Mouse (Mus musculus): ENCODE results near the gene Apeh. TPM values are rescaled to one million over a fixed set of nuclear protein-coding genes. Genes with fewer than 3 reads are reported as not detected.

The Apeh gene
- total and polyA plus RNA-seq, 2 experiments from 2014 or later, result 39.6 to 47.8 TPM

- WGBS, result 8% methylated on average over 22 of the region's 22 CpGs
- DNase-seq (ENCODE audit: low spot score) (peak; percentile 61), ATAC-seq (peak; percentile 16; the same call in 1 of the 2 replicates)
- Histone ChIP-seq H3K4me1 (ENCODE audit: insufficient read depth, low read length) (peaks cover 6% of the 10 kb centered on the region), H3K27me3 (ENCODE audit: insufficient read depth, low read length) (no peaks in the 10 kb centered on the region), H3K9me3 (ENCODE audit: low read length) (no peaks in the 10 kb centered on the region), H3K4me3 (ENCODE audit: low read length) (no peak overlapping the region), H3K9ac (replicated peaks; ENCODE audit: low read length) (no peak overlapping the region; the same call in 1 of the 2 replicates), H3K4me2 (ENCODE audit: low read depth, low read length) (peak overlapping the region; percentile 34), H3K36me3 (ENCODE audit: insufficient read depth, low read length) (peaks cover 24% of the 10 kb centered on the region), H3K27ac (peak overlapping the region; percentile 56; the same call in 1 of the 2 replicates)
- no peak for TF ChIP-seq CTCF (IDR thresholded peaks at IDR 0.05; ENCODE audit: low read depth)
Measured at GRCm38 (mm10) chr9:108111101-108111592, 16.7 kb upstream of the Apeh start.

DNA sequence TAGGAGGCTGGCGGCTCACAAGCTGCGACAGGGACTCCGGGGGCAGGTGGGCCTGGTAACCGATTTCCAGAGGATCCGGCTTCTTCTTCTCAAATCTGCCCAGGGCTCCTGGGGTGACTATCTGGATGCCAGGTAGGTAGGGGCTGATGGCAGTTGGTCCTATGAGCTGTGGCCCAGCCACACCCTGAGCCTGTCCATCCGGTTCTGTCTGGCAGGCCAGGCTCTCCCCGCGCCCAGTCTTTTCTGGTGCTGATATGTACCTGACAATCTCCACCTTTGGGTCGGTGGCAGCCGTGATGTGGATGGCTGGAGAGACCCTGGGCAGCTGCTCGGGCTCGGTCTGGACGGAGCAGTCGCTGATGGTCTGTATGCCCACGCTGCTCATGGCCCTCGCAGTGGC lies 15.8 kb upstream of the Apeh start:
- H3K4me3 ChIP-seq (ENCODE audit: low read length), result no peak overlapping the region
- peaks cover 6% of the 10 kb centered on the region for H3K4me1 ChIP-seq (ENCODE audit: insufficient read depth, low read length)
- H3K27me3 ChIP-seq (ENCODE audit: insufficient read depth, low read length), result no peaks in the 10 kb centered on the region
- ATAC-seq, result no peak
- no peak for TF ChIP-seq CTCF (IDR thresholded peaks at IDR 0.05; ENCODE audit: low read depth)
- 88% methylated on average over 16 of the region's 16 CpGs for WGBS
- peaks cover 14% of the 10 kb centered on the region for H3K36me3 ChIP-seq (ENCODE audit: insufficient read depth, low read length)
- no peak overlapping the region for H3K4me2 ChIP-seq (ENCODE audit: low read depth, low read length)
- no peak for DNase-seq (ENCODE audit: low spot score)
- H3K9ac ChIP-seq (replicated peaks; ENCODE audit: low read length), result no peak overlapping the region
- no peaks in the 10 kb centered on the region for H3K9me3 ChIP-seq (ENCODE audit: low read length)
- H3K27ac ChIP-seq, result no peak overlapping the region

DNA sequence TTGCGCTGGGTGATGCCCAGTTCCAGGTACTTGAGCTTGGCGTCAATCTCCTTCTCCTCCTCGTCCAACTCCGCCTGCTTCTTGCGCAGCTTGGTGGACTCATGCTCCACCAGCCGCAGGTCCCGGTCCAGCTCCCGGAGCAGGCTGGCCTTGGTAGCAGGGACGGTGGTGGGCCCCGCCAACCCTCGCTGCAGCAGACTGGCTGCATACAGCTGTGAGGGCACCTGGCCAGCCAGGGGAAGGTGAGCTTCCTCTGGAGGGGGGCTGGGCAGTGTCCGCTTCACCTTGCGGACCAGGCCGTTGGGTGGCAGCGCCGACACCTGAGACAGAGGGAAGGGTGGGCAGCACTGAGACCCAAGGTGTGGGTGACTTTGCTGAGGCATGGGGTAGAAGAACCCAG lies 13.5 kb upstream of the Apeh start:
- DNase-seq (ENCODE audit: low spot score) (no peak), ATAC-seq (no peak)
- H3K9ac ChIP-seq (replicated peaks; ENCODE audit: low read length), result no peak overlapping the region
- H3K36me3 ChIP-seq (ENCODE audit: insufficient read depth, low read length), result peaks cover 8% of the 10 kb centered on the region
- H3K4me2 ChIP-seq (ENCODE audit: low read depth, low read length), result no peak overlapping the region
- no peak overlapping the region for H3K4me3 ChIP-seq (ENCODE audit: low read length)
- H3K4me1 ChIP-seq (ENCODE audit: insufficient read depth, low read length), result peaks cover 6% of the 10 kb centered on the region
- H3K27me3 ChIP-seq (ENCODE audit: insufficient read depth, low read length), result no peaks in the 10 kb centered on the region
- H3K9me3 ChIP-seq (ENCODE audit: low read length), result no peaks in the 10 kb centered on the region
- H3K27ac ChIP-seq, result no peak overlapping the region
- no peak for TF ChIP-seq CTCF (IDR thresholded peaks at IDR 0.05; ENCODE audit: low read depth)
- 91% methylated on average over 16 of the region's 16 CpGs for WGBS

DNA sequence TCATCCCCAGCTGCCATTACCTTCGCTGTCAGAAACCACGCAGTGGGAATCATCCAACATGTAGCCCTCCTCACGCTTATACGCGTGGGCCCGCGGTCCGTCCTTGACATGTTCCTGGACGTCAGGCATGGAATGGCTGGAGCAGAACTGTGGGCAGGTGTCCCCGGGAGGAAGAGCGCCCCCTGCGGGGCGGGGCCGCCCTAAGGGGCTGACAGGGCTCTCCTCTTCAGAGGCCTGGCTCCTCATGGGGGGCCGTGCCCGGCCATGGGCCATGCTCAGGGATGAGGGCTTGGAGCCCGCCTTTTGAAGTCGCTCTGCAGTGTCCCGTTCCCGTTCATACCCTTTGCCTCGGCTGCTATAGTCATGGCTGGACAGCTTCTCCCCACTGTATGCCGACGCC lies 11.7 kb upstream of the Apeh start:
- peak; percentile 12; the same call in 1 of the 2 replicates for TF ChIP-seq CTCF (IDR thresholded peaks at IDR 0.05; ENCODE audit: low read depth)
- Histone ChIP-seq H3K4me3 (ENCODE audit: low read length) (no peak overlapping the region), H3K36me3 (ENCODE audit: insufficient read depth, low read length) (peaks cover 17% of the 10 kb centered on the region; the same call in 1 of the 2 replicates), H3K9ac (replicated peaks; ENCODE audit: low read length) (no peak overlapping the region), H3K9me3 (ENCODE audit: low read length) (no peaks in the 10 kb centered on the region), H3K27me3 (ENCODE audit: insufficient read depth, low read length) (no peaks in the 10 kb centered on the region), H3K27ac (no peak overlapping the region), H3K4me2 (ENCODE audit: low read depth, low read length) (no peak overlapping the region), H3K4me1 (ENCODE audit: insufficient read depth, low read length) (peaks cover 2% of the 10 kb centered on the region)
- WGBS, result 89% methylated on average over 23 of the region's 23 CpGs
- no peak for ATAC-seq
- DNase-seq (ENCODE audit: low spot score), result no peak

DNA sequence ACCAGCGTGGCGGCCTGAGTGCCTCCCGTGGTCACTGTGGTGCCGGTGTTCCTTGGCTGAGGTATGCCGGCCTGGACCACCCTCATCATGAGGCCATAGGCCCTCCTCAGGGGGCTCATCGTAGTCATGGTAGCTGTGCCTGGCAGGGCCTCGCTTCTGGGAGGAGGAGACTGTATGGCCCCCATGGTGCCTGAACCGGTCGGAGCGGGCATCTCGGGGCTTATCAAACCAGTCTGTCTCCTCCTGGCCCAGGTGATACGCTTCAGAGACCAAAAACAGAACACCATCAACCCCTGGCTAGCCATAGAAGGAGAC lies 11.1 kb upstream of the Apeh start:
- Histone ChIP-seq H3K36me3 (ENCODE audit: insufficient read depth, low read length) (peaks cover 17% of the 10 kb centered on the region; the same call in 1 of the 2 replicates), H3K9ac (replicated peaks; ENCODE audit: low read length) (no peak overlapping the region; the same call in 1 of the 2 replicates), H3K4me3 (ENCODE audit: low read length) (no peak overlapping the region), H3K9me3 (ENCODE audit: low read length) (no peaks in the 10 kb centered on the region), H3K4me2 (ENCODE audit: low read depth, low read length) (no peak overlapping the region), H3K27ac (no peak overlapping the region), H3K4me1 (ENCODE audit: insufficient read depth, low read length) (no peaks in the 10 kb centered on the region), H3K27me3 (ENCODE audit: insufficient read depth, low read length) (no peaks in the 10 kb centered on the region)
- WGBS, result 33% methylated on average over 12 of the region's 12 CpGs
- no peak for DNase-seq (ENCODE audit: low spot score)
- ATAC-seq, result no peak
- no peak for TF ChIP-seq CTCF (IDR thresholded peaks at IDR 0.05; ENCODE audit: low read depth)

- no peak for TF ChIP-seq CTCF (IDR thresholded peaks at IDR 0.05; ENCODE audit: low read depth)
- H3K4me1 ChIP-seq (ENCODE audit: insufficient read depth, low read length), result no peaks in the 10 kb centered on the region
- ATAC-seq, result peak; percentile 30
- peak; percentile 29 for DNase-seq (ENCODE audit: low spot score)
- no peak overlapping the region; the same call in 1 of the 2 replicates for H3K9ac ChIP-seq (replicated peaks; ENCODE audit: low read length)
- no peak overlapping the region for H3K27ac ChIP-seq
- H3K36me3 ChIP-seq (ENCODE audit: insufficient read depth, low read length), result peaks cover 17% of the 10 kb centered on the region; the same call in 1 of the 2 replicates
- 24% methylated on average over 31 of the region's 31 CpGs for WGBS
- no peak overlapping the region for H3K4me2 ChIP-seq (ENCODE audit: low read depth, low read length)
- no peaks in the 10 kb centered on the region for H3K27me3 ChIP-seq (ENCODE audit: insufficient read depth, low read length)
- no peaks in the 10 kb centered on the region for H3K9me3 ChIP-seq (ENCODE audit: low read length)
- no peak overlapping the region for H3K4me3 ChIP-seq (ENCODE audit: low read length)
Measured at GRCm38 (mm10) chr9:108104766-108105548, 10.6 kb upstream of the Apeh start.

DNA sequence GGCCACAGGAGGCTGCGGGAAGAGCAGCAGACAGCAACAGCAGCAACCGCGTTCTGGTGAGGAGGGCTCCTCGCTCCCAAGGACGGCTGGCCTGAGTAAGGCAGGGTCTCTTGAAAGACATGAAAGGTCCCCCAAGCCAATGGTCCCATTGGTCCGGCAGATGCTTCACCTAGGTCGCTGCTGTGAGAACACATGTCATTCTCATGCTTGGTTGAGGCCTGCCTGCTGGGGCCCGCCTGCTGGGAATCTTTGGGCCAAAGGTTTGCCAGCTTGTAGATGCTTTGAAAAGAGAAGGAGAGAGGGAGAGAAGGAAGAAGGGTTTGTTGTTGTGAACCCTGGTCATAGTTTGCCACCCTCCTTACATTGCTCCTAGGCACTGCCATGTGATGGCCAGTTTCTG lies 5.2 kb upstream of the Apeh start:
- no peak overlapping the region for H3K4me2 ChIP-seq (ENCODE audit: low read depth, low read length)
- H3K9me3 ChIP-seq (ENCODE audit: low read length), result no peaks in the 10 kb centered on the region
- ATAC-seq (no peak), DNase-seq (ENCODE audit: low spot score) (no peak)
- TF ChIP-seq CTCF (IDR thresholded peaks at IDR 0.05; ENCODE audit: low read depth), result no peak
- no peaks in the 10 kb centered on the region for H3K27me3 ChIP-seq (ENCODE audit: insufficient read depth, low read length)
- no peak overlapping the region for H3K4me3 ChIP-seq (ENCODE audit: low read length)
- H3K27ac ChIP-seq, result no peak overlapping the region
- H3K9ac ChIP-seq (replicated peaks; ENCODE audit: low read length), result no peak overlapping the region
- 68% methylated on average over 8 of the region's 8 CpGs for WGBS
- H3K36me3 ChIP-seq (ENCODE audit: insufficient read depth, low read length), result peaks cover 28% of the 10 kb centered on the region
- H3K4me1 ChIP-seq (ENCODE audit: insufficient read depth, low read length), result no peaks in the 10 kb centered on the region

Measured in hindbrain, postnatal 0 days (tissue).